ENCODE assay signal across 8 mouse cellular contexts in the genomic region with DNA sequence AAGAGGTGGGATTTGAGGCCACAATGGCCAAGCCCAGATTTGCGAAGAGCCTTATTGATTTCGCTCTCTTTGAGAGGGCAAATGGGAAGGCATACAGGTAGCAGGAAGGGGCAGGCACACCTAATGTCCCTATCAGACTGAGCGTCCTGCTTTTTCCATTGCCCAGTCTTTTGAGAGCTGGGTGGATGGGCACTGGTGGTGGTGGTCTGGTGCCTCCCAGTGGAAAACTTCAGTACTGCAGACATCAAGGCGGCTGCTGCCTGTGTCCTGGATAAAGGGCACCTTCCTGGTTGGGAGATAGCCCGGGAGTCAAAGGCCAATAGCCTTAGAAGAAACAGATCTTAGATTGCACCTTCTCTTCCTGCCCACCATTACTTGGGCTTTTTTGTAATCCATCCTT. TPM values are rescaled to one million over a fixed set of nuclear protein-coding genes. Genes with fewer than 3 reads are reported as not detected.
DNase-seq lines count a peak whose midpoint lies in the region; ATAC-seq and TF ChIP-seq lines count a peak whose summit lies in the region.

No protein-coding gene starts in this region.

- DNase-seq in midbrain, embryonic 10.5 days (ENCODE audit: low spot score): peak; percentile 74
- DNase-seq in cerebellum, adult 9-11 months: peak; percentile 85
- DNase-seq in gastrocnemius, postnatal 10 days: peak; percentile 74
- peak; percentile 85 for DNase-seq in kidney, postnatal 10 days
- DNase-seq in lung, adult 2 months: peak; percentile 69
- peak; percentile 43 for DNase-seq in retina, adult 2 months (ENCODE audit: low read depth, low spot score)
- peak; percentile 53 for DNase-seq in urinary bladder, adult 2 months (ENCODE audit: low spot score)

- H3K27ac ChIP-seq in midbrain, embryonic 10.5 days (replicated peaks): no peak overlapping the region
- no peak overlapping the region for H3K27ac ChIP-seq in midbrain, embryonic 15.5 days

- WGBS in midbrain, embryonic 10.5 days: 35% methylated on average over 5 of the region's 5 CpGs
- WGBS in midbrain, embryonic 15.5 days: 31% methylated on average over 5 of the region's 5 CpGs
- 32% methylated on average over 5 of the region's 5 CpGs for WGBS in lung, adult 2 months

- no peak overlapping the region for H3K4me2 ChIP-seq in midbrain, embryonic 15.5 days

- no peak overlapping the region for H3K4me3 ChIP-seq in midbrain, embryonic 10.5 days
- H3K4me3 ChIP-seq in midbrain, embryonic 15.5 days: no peak overlapping the region
- H3K4me3 ChIP-seq in lung, adult 2 months (replicated peaks; ENCODE audit: extremely low read depth, low read depth, low read length): no peak overlapping the region

- H3K27me3 ChIP-seq in midbrain, embryonic 10.5 days (ENCODE audit: low read depth, poor library complexity, severe bottlenecking): no peaks in the 10 kb centered on the region
- H3K27me3 ChIP-seq in midbrain, embryonic 15.5 days (replicated peaks): no peaks in the 10 kb centered on the region

- no peaks in the 10 kb centered on the region for H3K9me3 ChIP-seq in midbrain, embryonic 10.5 days (replicated peaks)
- no peaks in the 10 kb centered on the region for H3K9me3 ChIP-seq in midbrain, embryonic 15.5 days

- ATAC-seq in midbrain, embryonic 15.5 days (replicated peaks): no peak; the same call in 1 of the 2 replicates

- H3K36me3 ChIP-seq in midbrain, embryonic 10.5 days: no peaks in the 10 kb centered on the region
- H3K36me3 ChIP-seq in midbrain, embryonic 15.5 days (replicated peaks): no peaks in the 10 kb centered on the region

- H3K9ac ChIP-seq in midbrain, embryonic 15.5 days: no peak overlapping the region

- peaks cover 8% of the 10 kb centered on the region for H3K4me1 ChIP-seq in midbrain, embryonic 10.5 days
- peaks cover 13% of the 10 kb centered on the region for H3K4me1 ChIP-seq in midbrain, embryonic 15.5 days
- no peaks in the 10 kb centered on the region for H3K4me1 ChIP-seq in lung, adult 2 months (ENCODE audit: control insufficient read depth, insufficient read depth, low read length)

- TF ChIP-seq CTCF in lung, adult 2 months (IDR thresholded peaks at IDR 0.05; ENCODE audit: insufficient read depth, low read length): peak; percentile 83

- TF ChIP-seq POLR2A in lung, adult 2 months (IDR thresholded peaks at IDR 0.05; ENCODE audit: borderline replicate concordance, extremely low read depth, low read depth, low read length): no peak

RNA-seq across cellular contexts. Expression of a gene that starts 47.4 kb away (rescaled TPM):
- not detected in 2 replicates for polyA plus RNA-seq in midbrain, embryonic 10.5 days (2016; fragmentation: Nextera tagmentation; extraction: Ambion mirVana)
- not detected in 2 replicates for polyA plus RNA-seq in midbrain, embryonic 15.5 days (2015; fragmentation: Nextera tagmentation; extraction: Ambion mirVana)
- total RNA-seq in gastrocnemius, postnatal 10 days (2021): not detected
- polyA plus RNA-seq in lung, adult 2 months (2012; rRNA removed): 0.22 TPM in 1 of 2 replicates, not detected in the other
- 0.06 and 0.18 TPM in 2 replicates for polyA plus RNA-seq in urinary bladder, adult 2 months (2012; rRNA removed)
